Mouse (Mus musculus): ENCODE data around the gene 2010005H15Rik. TPM values are rescaled to one million over a fixed set of nuclear protein-coding genes. Genes with fewer than 3 reads are reported as not detected.
A peak's percentile ranks its signal among the peaks of the same experiment; 100 is the strongest.
"Not testable (repeated sequence)": the region's sequence is repeated elsewhere in the genome, so short reads cannot be mapped to it uniquely, and the experiment has no call there.

2010005H15Rik gene
- not detected in 2 replicates for polyA plus RNA-seq (2016; fragmentation: Nextera tagmentation; extraction: Ambion mirVana)

- H3K27ac ChIP-seq (ENCODE audit: poor library complexity, severe bottlenecking); ATAC-seq (ENCODE audit: insufficient number of reproducible peaks, low FRiP score); H3K36me3 ChIP-seq; H3K4me2 ChIP-seq; H3K4me3 ChIP-seq; H3K27me3 ChIP-seq (replicated peaks); H3K9me3 ChIP-seq (replicated peaks); H3K9ac ChIP-seq; H3K4me1 ChIP-seq (replicated peaks): not testable (repeated sequence)
- WGBS, result 85% methylated on average over 7 of the region's 7 CpGs
Measured at GRCm38 (mm10) chr16:36221168-36221567, at the start of gene 2010005H15Rik. Gene 2010005H15Rik, plus strand, starts transcription at chr16:36221468.

- Histone ChIP-seq H3K4me3 (no peak overlapping the region), H3K27ac (ENCODE audit: poor library complexity, severe bottlenecking) (no peak overlapping the region), H3K27me3 (replicated peaks) (no peaks in the 10 kb centered on the region), H3K9me3 (replicated peaks) (peaks cover 5% of the 10 kb centered on the region; the same call in 1 of the 2 replicates), H3K4me1 (replicated peaks) (no peaks in the 10 kb centered on the region), H3K9ac (no peak overlapping the region), H3K36me3 (no peaks in the 10 kb centered on the region), H3K4me2 (no peak overlapping the region)
- no peak for ATAC-seq (ENCODE audit: insufficient number of reproducible peaks, low FRiP score)
Measured at GRCm38 (mm10) chr16:36176108-36176507, 45.2 kb upstream of the 2010005H15Rik start.

GRCm38 (mm10) chr16:36179910-36180309 lies 41.4 kb upstream of the 2010005H15Rik start:
- H3K27ac ChIP-seq (ENCODE audit: poor library complexity, severe bottlenecking), result no peak overlapping the region
- no peaks in the 10 kb centered on the region for H3K27me3 ChIP-seq (replicated peaks)
- ATAC-seq (ENCODE audit: insufficient number of reproducible peaks, low FRiP score), result no peak
- H3K36me3 ChIP-seq, result no peaks in the 10 kb centered on the region
- H3K9me3 ChIP-seq (replicated peaks), result no peaks in the 10 kb centered on the region
- H3K4me3 ChIP-seq, result no peak overlapping the region
- H3K4me1 ChIP-seq (replicated peaks), result no peaks in the 10 kb centered on the region
- no peak overlapping the region for H3K9ac ChIP-seq
- 72% methylated on average over 2 of the region's 2 CpGs for WGBS
- no peak overlapping the region for H3K4me2 ChIP-seq

GRCm38 (mm10) chr16:36183912-36184311 lies 37.4 kb upstream of the 2010005H15Rik start, which contains the start of gene Gm5483:
Gene Gm5483, plus strand, starts transcription at chr16:36184212.
- H3K4me3 ChIP-seq; H3K36me3 ChIP-seq; H3K4me1 ChIP-seq (replicated peaks); H3K9me3 ChIP-seq (replicated peaks); H3K27ac ChIP-seq (ENCODE audit: poor library complexity, severe bottlenecking); H3K4me2 ChIP-seq; H3K27me3 ChIP-seq (replicated peaks); ATAC-seq (ENCODE audit: insufficient number of reproducible peaks, low FRiP score); H3K9ac ChIP-seq: not testable (repeated sequence)
- 70% methylated on average over 4 of the region's 4 CpGs for WGBS

- H3K27ac ChIP-seq (ENCODE audit: poor library complexity, severe bottlenecking), result no peak overlapping the region
- 0 out of 2 replicates have a peak, but pooled peaks cover 4% of the 10 kb centered on the region for H3K9me3 ChIP-seq (replicated peaks)
- H3K9ac ChIP-seq, result no peak overlapping the region
- 62% methylated on average over 19 of the region's 19 CpGs for WGBS
- H3K4me1 ChIP-seq (replicated peaks), result no peaks in the 10 kb centered on the region
- ATAC-seq (ENCODE audit: insufficient number of reproducible peaks, low FRiP score), result no peak
- no peak overlapping the region for H3K4me3 ChIP-seq
- no peaks in the 10 kb centered on the region for H3K36me3 ChIP-seq
- H3K27me3 ChIP-seq (replicated peaks), result no peaks in the 10 kb centered on the region
- 0 out of 2 replicates have a peak overlapping the region, but pooled peaks have one; percentile 12 for H3K4me2 ChIP-seq
Measured at GRCm38 (mm10) chr16:36199226-36199625, 22.0 kb upstream of the 2010005H15Rik start.

- Histone ChIP-seq H3K4me2 (no peak overlapping the region), H3K36me3 (no peaks in the 10 kb centered on the region), H3K9ac (no peak overlapping the region), H3K4me3 (no peak overlapping the region), H3K27ac (ENCODE audit: poor library complexity, severe bottlenecking) (no peak overlapping the region), H3K27me3 (replicated peaks) (no peaks in the 10 kb centered on the region), H3K4me1 (replicated peaks) (no peaks in the 10 kb centered on the region), H3K9me3 (replicated peaks) (0 out of 2 replicates have a peak, but pooled peaks cover 4% of the 10 kb centered on the region)
- WGBS, result 73% methylated on average over 5 of the region's 5 CpGs
- no peak for ATAC-seq (ENCODE audit: insufficient number of reproducible peaks, low FRiP score)
Measured at GRCm38 (mm10) chr16:36203846-36204245, 17.4 kb upstream of the 2010005H15Rik start.

GRCm38 (mm10) chr16:36205684-36206083 lies 15.6 kb upstream of the 2010005H15Rik start:
- H3K9ac ChIP-seq; ATAC-seq (ENCODE audit: insufficient number of reproducible peaks, low FRiP score); H3K4me2 ChIP-seq; H3K27me3 ChIP-seq (replicated peaks); H3K4me3 ChIP-seq; H3K9me3 ChIP-seq (replicated peaks); H3K36me3 ChIP-seq; H3K4me1 ChIP-seq (replicated peaks); H3K27ac ChIP-seq (ENCODE audit: poor library complexity, severe bottlenecking): not testable (repeated sequence)
- 50% methylated on average over 2 of the region's 2 CpGs for WGBS

- no peaks in the 10 kb centered on the region for H3K9me3 ChIP-seq (replicated peaks)
- no peak within 1 kb of the TSS for H3K27ac ChIP-seq (ENCODE audit: poor library complexity, severe bottlenecking)
- 78% methylated on average over 2 of the region's 2 CpGs for WGBS
- H3K4me1 ChIP-seq (replicated peaks), result no peaks in the 10 kb centered on the region
- no peak within 1 kb of the TSS for H3K4me3 ChIP-seq
- H3K4me2 ChIP-seq, result no peak within 1 kb of the TSS
- no peak for ATAC-seq (ENCODE audit: insufficient number of reproducible peaks, low FRiP score)
- H3K36me3 ChIP-seq, result no peaks in the 10 kb centered on the region
- no peak within 1 kb of the TSS for H3K9ac ChIP-seq
- H3K27me3 ChIP-seq (replicated peaks), result no peaks in the 10 kb centered on the region
Measured at GRCm38 (mm10) chr16:36209967-36210453, 11.3 kb upstream of the 2010005H15Rik start, which contains the start of gene Gm5416. Gene Gm5416, plus strand, starts transcription at chr16:36210403.

GRCm38 (mm10) chr16:36260585-36260984 lies 39.3 kb downstream of the 2010005H15Rik start:
- H3K27ac ChIP-seq (ENCODE audit: poor library complexity, severe bottlenecking); H3K4me3 ChIP-seq; H3K9ac ChIP-seq; H3K36me3 ChIP-seq; H3K9me3 ChIP-seq (replicated peaks); ATAC-seq (ENCODE audit: insufficient number of reproducible peaks, low FRiP score); H3K4me1 ChIP-seq (replicated peaks); H3K27me3 ChIP-seq (replicated peaks); H3K4me2 ChIP-seq: not testable (repeated sequence)

GRCm38 (mm10) chr16:36276796-36277195 lies 55.5 kb downstream of the 2010005H15Rik start, which contains the start of gene Stfa1:
Gene Stfa1, plus strand, starts transcription at chr16:36276951.
- not testable (repeated sequence) for H3K9me3 ChIP-seq (replicated peaks); H3K27me3 ChIP-seq (replicated peaks); H3K4me1 ChIP-seq (replicated peaks); H3K4me3 ChIP-seq; H3K4me2 ChIP-seq; H3K27ac ChIP-seq (ENCODE audit: poor library complexity, severe bottlenecking); H3K9ac ChIP-seq; ATAC-seq (ENCODE audit: insufficient number of reproducible peaks, low FRiP score); H3K36me3 ChIP-seq
- 75% methylated on average over 4 of the region's 4 CpGs for WGBS

- no peak for ATAC-seq (ENCODE audit: insufficient number of reproducible peaks, low FRiP score)
- Histone ChIP-seq H3K4me3 (no peak overlapping the region), H3K36me3 (no peaks in the 10 kb centered on the region), H3K4me2 (no peak overlapping the region), H3K27ac (ENCODE audit: poor library complexity, severe bottlenecking) (no peak overlapping the region), H3K27me3 (replicated peaks) (no peaks in the 10 kb centered on the region), H3K9ac (no peak overlapping the region), H3K9me3 (replicated peaks) (no peaks in the 10 kb centered on the region), H3K4me1 (replicated peaks) (no peaks in the 10 kb centered on the region)
- 72% methylated on average over 4 of the region's 4 CpGs for WGBS
Measured at GRCm38 (mm10) chr16:36289140-36289539, 67.9 kb downstream of the 2010005H15Rik start.

Measured in heart, embryonic 12.5 days (tissue).